Mouse (Mus musculus) liver, embryonic 14.5 days (tissue): Measurements from ENCODE around the gene Fgfr2. TPM values are rescaled to one million over a fixed set of nuclear protein-coding genes. Genes with fewer than 3 reads are reported as not detected.

Experiments used
- ATAC-seq: fragments of 200-750 bp; cut with Nextera tagmentation; 2 replicates; pipeline ENCODE4 v1.8.0; 2017; ENCODE audit warnings: moderate number of reproducible peaks, mild to moderate bottlenecking, moderate library complexity; ENCODE audit not compliant: insufficient read depth
- DNase-seq, 3 experiments: peaks; one replicate each; pipeline ENCODE4 v3.0.0-alpha.2; 2012 to 2013; ENCODE audit warnings: low read depth in 3 of 3, low spot score in 3 of 3
- H3K27ac ChIP-seq: fragments of 300-500 bp; sonication (generic); 2 replicates; pipeline ENCODE4 v1.5.1; 2014; ENCODE audit warnings: moderate library complexity, mild to moderate bottlenecking, control low read depth, inconsistent platforms
- H3K27me3 ChIP-seq: fragments of 300-500 bp; sonication (generic); 2 replicates; pipeline ENCODE4 v1.6.1; 2014; ENCODE audit warnings: mild to moderate bottlenecking, low read length, moderate library complexity; ENCODE audit not compliant: control insufficient read depth, insufficient read depth
- H3K36me3 ChIP-seq: fragments of 300-500 bp; sonication (generic); replicated peaks from 2 replicates; pipeline ENCODE4 v1.6.1; 2014; ENCODE audit warnings: low read depth; ENCODE audit not compliant: control insufficient read depth, insufficient read depth
- H3K4me1 ChIP-seq, 2 experiments: fragments of 200-500 bp in 1 of 2; fragments of 300-500 bp in 1 of 2; sonication (generic) in 1 of 2; replicated peaks; 2 replicates each; pipeline ENCODE4 v1.6.1; 2012 to 2014; ENCODE audit warnings: antibody characterized with exemption in 1 of 2, inconsistent platforms in 1 of 2, low read length in 1 of 2; ENCODE audit not compliant: control insufficient read depth in 2 of 2, insufficient read depth in 2 of 2
- H3K4me2 ChIP-seq: fragments of 300-500 bp; sonication (generic); 2 replicates; pipeline ENCODE4 v1.6.1; 2014; ENCODE audit warnings: low read depth, mild to moderate bottlenecking, control low read depth, moderate library complexity
- H3K4me3 ChIP-seq, 2 experiments: fragments of 200-500 bp in 1 of 2; fragments of 300-500 bp in 1 of 2; sonication (generic) in 1 of 2; 2 replicates each; pipeline ENCODE4 v1.5.1; 2012 to 2014; ENCODE audit warnings: low read depth in 2 of 2, low read length in 2 of 2, mild to moderate bottlenecking in 2 of 2, control low read depth in 1 of 2, inconsistent platforms in 1 of 2, moderate library complexity in 1 of 2; ENCODE audit not compliant: insufficient read depth in 1 of 2
- H3K9ac ChIP-seq: fragments of 300-500 bp; sonication (generic); replicated peaks from 2 replicates; pipeline ENCODE4 v1.6.1; 2014; ENCODE audit warnings: mild to moderate bottlenecking, control low read depth, moderate library complexity
- H3K9me3 ChIP-seq: fragments of 300-500 bp; sonication (generic); 2 replicates; pipeline ENCODE4 v1.6.1; 2016; ENCODE audit warnings: low read length, mixed read lengths; ENCODE audit not compliant: control insufficient read depth
- CTCF ChIP-seq: IDR thresholded peaks from 2 replicates; pipeline ENCODE4 v1.5.1; 2016; ENCODE audit warnings: antibody characterized with exemption, low read depth, control low read depth
- EP300 ChIP-seq: IDR thresholded peaks from 2 replicates; pipeline ENCODE4 v1.6.1; 2016; ENCODE audit warnings: antibody characterized with exemption, low read depth
- WGBS: fragments of 180-500 bp; shearing (Covaris S2); extraction: QIAGEN DNeasy Blood & Tissue Kit; methylation state at CpG from one replicate; pipeline ENCODE4 v1.1.7; 2014; ENCODE audit not compliant: insufficient replicate concordance; 5-methylcytosine and 5-hydroxymethylcytosine counted together
- polyA plus RNA-seq, 2 experiments: library from polyadenylated mRNA; depleted of rRNA in 1 of 2; stranded (reverse) in 1 of 2; unstranded in 1 of 2; fragments of >200 nt; fragmentation: Nextera tagmentation in 1 of 2; extraction: Ambion mirVana in 1 of 2; gene quantifications; 2 replicates each; pipeline versions ENCODE4 v1.2.1 to v1.2.3; 2012 to 2014

The Fgfr2 gene
- polyA plus RNA-seq, 2 experiments = 7.9 to 8.8 TPM

GRCm38 (mm10) chr7:132547126-132547525 is 576.0 kb downstream of the Fgfr2 start:
- Histone ChIP-seq H3K9me3 (no peaks in the 10 kb centered on the region), H3K27ac (no peak overlapping the region), H3K4me3 (no peak overlapping the region), H3K27me3 (no peaks in the 10 kb centered on the region), H3K4me1 (peaks cover 0 to 2% of the 10 kb centered on the region in 2 experiments; a peak in 2 of 4 replicates), H3K36me3 (no peaks in the 10 kb centered on the region), H3K9ac (no peak overlapping the region), H3K4me2 (no peak overlapping the region)
- no peak for ATAC-seq
- no peak for TF ChIP-seq EP300
- TF ChIP-seq CTCF = no peak
- DNase-seq = no peak
- WGBS = 57% methylated on average over 3 of the region's 3 CpGs

- no peaks in the 10 kb centered on the region for H3K9me3 ChIP-seq
- DNase-seq (no peak), ATAC-seq (no peak)
- no peak overlapping the region for H3K27ac ChIP-seq
- H3K4me3 ChIP-seq = no peak overlapping the region
- H3K4me2 ChIP-seq = no peak overlapping the region
- TF ChIP-seq EP300 (no peak), CTCF (no peak)
- no peaks in the 10 kb centered on the region for H3K4me1 ChIP-seq
- WGBS = 50% methylated on average over 4 of the region's 4 CpGs
- H3K27me3 ChIP-seq = no peaks in the 10 kb centered on the region
- H3K9ac ChIP-seq = no peak overlapping the region
- H3K36me3 ChIP-seq = no peaks in the 10 kb centered on the region
Observed at GRCm38 (mm10) chr7:132542427-132542826, 580.7 kb downstream of the Fgfr2 start.

- TF ChIP-seq EP300 (no peak), CTCF (no peak)
- 23% methylated on average over 3 of the region's 3 CpGs for WGBS
- Histone ChIP-seq H3K27ac (no peak overlapping the region), H3K27me3 (no peaks in the 10 kb centered on the region), H3K4me3 (no peak overlapping the region), H3K4me1 (no peaks in the 10 kb centered on the region), H3K4me2 (no peak overlapping the region), H3K36me3 (no peaks in the 10 kb centered on the region), H3K9ac (no peak overlapping the region), H3K9me3 (no peaks in the 10 kb centered on the region)
- DNase-seq (no peak), ATAC-seq (no peak)
Observed at GRCm38 (mm10) chr7:132541566-132541965, 581.6 kb downstream of the Fgfr2 start.

- H3K4me2 ChIP-seq = no peak overlapping the region
- H3K4me3 ChIP-seq = no peak overlapping the region
- H3K36me3 ChIP-seq = no peaks in the 10 kb centered on the region
- 64% methylated on average over 4 of the region's 4 CpGs for WGBS
- no peak for DNase-seq
- H3K9me3 ChIP-seq = no peaks in the 10 kb centered on the region
- H3K27ac ChIP-seq = no peak overlapping the region
- TF ChIP-seq CTCF (no peak), EP300 (no peak)
- no peaks in the 10 kb centered on the region for H3K4me1 ChIP-seq
- no peaks in the 10 kb centered on the region for H3K27me3 ChIP-seq
- ATAC-seq = no peak
- H3K9ac ChIP-seq = no peak overlapping the region
Observed at GRCm38 (mm10) chr7:132540597-132540996, 582.6 kb downstream of the Fgfr2 start.

- TF ChIP-seq CTCF (no peak), EP300 (no peak)
- H3K9me3 ChIP-seq = no peaks in the 10 kb centered on the region
- H3K27me3 ChIP-seq = no peaks in the 10 kb centered on the region; the same call in 1 of the 2 replicates
- H3K4me1 ChIP-seq = no peaks in the 10 kb centered on the region
- H3K4me2 ChIP-seq = no peak overlapping the region
- no peak overlapping the region for H3K4me3 ChIP-seq
- no peak for DNase-seq
- 44% methylated on average over 3 of the region's 3 CpGs for WGBS
- no peak for ATAC-seq
- H3K36me3 ChIP-seq = no peaks in the 10 kb centered on the region
- H3K9ac ChIP-seq = no peak overlapping the region
- H3K27ac ChIP-seq = no peak overlapping the region
Observed at GRCm38 (mm10) chr7:132529206-132529605, 593.9 kb downstream of the Fgfr2 start.
